Mouse (Mus musculus) gastrocnemius, adult 2 months (tissue): Measurements from ENCODE around the gene Gpr155. TPM values are rescaled to one million over a fixed set of nuclear protein-coding genes. Genes with fewer than 3 reads are reported as not detected.

Source experiments
- DNase-seq: peaks from one replicate; pipeline ENCODE4 v3.0.0; 2022
- H3K27ac ChIP-seq: fragments of 200-600 bp; 2 replicates; pipeline ENCODE4 v1.8.1; 2022; ENCODE audit warnings: mild to moderate bottlenecking
- H3K4me3 ChIP-seq: fragments of 200-600 bp; 2 replicates; pipeline ENCODE4 v1.8.1; 2022; ENCODE audit warnings: mild to moderate bottlenecking, moderate library complexity
- CTCF ChIP-seq: fragments of 200-600 bp; IDR thresholded peaks from 2 replicates; pipeline ENCODE4 v1.8.1; 2022; ENCODE audit warnings: antibody characterized with exemption, mild to moderate bottlenecking, moderate library complexity
- intact Hi-C: fragments of 180-260 bp; cut with DNase I; formaldehyde crosslinking; loops from one replicate; pipeline ENCODE4 v1.15.1; 2025
- long read RNA-seq, 2 experiments: library from polyadenylated mRNA; stranded (forward); transcript quantifications; one replicate each; pipeline ENCODE4 v2.0.0; 2021
- total RNA-seq, 2 experiments: library from RNA; stranded (reverse); gene quantifications; 2 replicates each; pipeline ENCODE4 v1.2.3; 2021

Gpr155 gene
- total RNA-seq, result 10 to 100 TPM; 14.1 to 15.7 TPM
- long read RNA-seq, experiment 1, full-length matches to known transcripts, result 12 of 20 reads
- long read RNA-seq, experiment 1, partial matches to known transcripts, result 2 of 20 reads
- long read RNA-seq, experiment 1, other reads (novel, unspliced or antisense), result 6 of 20 reads
- long read RNA-seq, experiment 2, full-length matches to known transcripts, result 6 of 13 reads
- long read RNA-seq, experiment 2, partial matches to known transcripts, result 3 of 13 reads
- long read RNA-seq, experiment 2, other reads (novel, unspliced or antisense), result 4 of 13 reads

GRCm38 (mm10) chr2:73386356-73387046 is at the start of gene Gpr155:
Gpr155 (minus strand) TSS chr2:73386572.
- intact Hi-C loops, result loop anchor here (2.0 kb wide), 1 partner anchor 74 kb away; the partner anchor contains the start of genes Cir1 and Scrn3
- peak; percentile 100 for DNase-seq
- H3K4me3 ChIP-seq, result peak within 1 kb of the TSS; percentile 98
- TF ChIP-seq CTCF, result no peak
- H3K27ac ChIP-seq, result peak within 1 kb of the TSS; percentile 89

DNA sequence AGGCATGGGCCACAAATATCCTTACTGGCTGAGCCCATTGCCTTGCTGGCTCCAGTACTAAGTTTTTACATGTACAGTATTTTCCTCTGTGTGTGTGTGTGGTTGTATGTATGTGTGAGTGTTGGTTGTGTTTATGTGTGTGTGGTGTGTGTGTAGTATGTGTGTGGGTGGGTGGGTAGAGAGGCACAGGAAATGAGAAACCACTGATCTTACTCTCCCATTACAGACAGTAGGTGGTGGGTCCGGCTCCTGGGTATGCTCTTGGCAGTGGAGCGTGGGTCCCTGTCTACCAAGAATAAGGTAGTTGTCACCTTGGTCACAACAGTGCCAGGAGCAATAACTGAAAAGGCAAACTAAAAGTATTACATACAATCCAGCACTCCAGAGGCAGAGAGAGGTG is 49.5 kb upstream of the Gpr155 start:
- DNase-seq, result no peak
- Histone ChIP-seq H3K27ac (no peak overlapping the region), H3K4me3 (no peak overlapping the region)
- intact Hi-C loops, result no loop called here
- no peak for TF ChIP-seq CTCF

GRCm38 (mm10) chr2:73431959-73432396 is 45.6 kb upstream of the Gpr155 start:
- Histone ChIP-seq H3K27ac (peak overlapping the region; percentile 31; the same call in 1 of the 2 replicates), H3K4me3 (no peak overlapping the region)
- intact Hi-C loops, result no loop called here
- peak; percentile 56 for DNase-seq
- TF ChIP-seq CTCF, result no peak

DNA sequence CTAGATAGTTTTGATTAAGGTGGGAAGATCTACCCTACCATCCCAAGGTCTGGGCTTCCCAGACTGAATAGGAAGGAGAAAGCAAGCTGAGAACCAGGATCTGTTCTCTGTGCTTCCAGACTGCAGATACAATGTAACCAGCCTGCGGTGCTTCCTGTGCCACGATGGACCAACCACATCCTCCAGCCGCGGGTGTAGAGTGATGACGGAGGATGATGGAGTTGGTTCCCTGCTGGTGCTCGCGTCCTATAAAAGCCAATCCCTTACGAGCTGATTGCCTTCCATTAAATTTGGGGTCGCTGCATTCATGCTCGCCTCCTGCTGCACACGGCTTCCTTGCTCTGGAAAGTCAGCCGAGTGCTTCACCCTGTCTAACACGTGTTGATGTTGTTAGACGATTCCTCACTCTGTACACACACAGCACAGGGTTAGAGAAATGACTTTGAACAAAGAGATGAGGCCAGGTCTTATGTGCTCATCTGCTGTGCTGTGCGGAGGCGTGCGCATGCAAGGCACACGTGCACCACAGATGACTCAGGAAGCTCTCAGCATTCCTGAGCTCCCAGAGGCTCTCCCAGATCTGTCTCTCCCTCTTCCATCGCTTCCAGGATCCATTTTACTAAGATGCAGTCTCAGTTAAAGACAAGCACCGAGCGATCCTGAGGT is 42.6 kb upstream of the Gpr155 start:
- Histone ChIP-seq H3K4me3 (no peak overlapping the region), H3K27ac (peak overlapping the region; percentile 53)
- intact Hi-C loops, result no loop called here
- no peak for TF ChIP-seq CTCF
- DNase-seq, result peak; percentile 60

DNA sequence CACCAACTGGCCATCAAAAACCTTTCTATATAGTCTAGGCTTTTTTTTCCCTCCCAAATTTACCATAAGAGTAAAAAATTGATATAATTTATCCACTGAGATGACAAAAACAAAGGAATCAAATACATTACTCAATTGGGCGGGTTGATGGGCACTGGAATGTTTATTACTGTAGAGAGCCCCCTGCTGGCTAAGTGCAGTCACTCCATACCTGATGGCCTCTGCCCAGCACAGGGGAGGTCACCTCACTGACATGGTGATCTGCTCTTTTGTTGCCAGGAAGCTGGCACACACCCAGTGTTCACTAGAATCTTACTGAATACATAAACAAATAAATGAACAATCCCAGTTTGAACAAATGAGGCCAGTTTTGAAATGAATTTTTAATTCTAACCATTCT is 40.9 kb upstream of the Gpr155 start:
- no peak for DNase-seq
- intact Hi-C loops, result no loop called here
- Histone ChIP-seq H3K27ac (no peak overlapping the region), H3K4me3 (no peak overlapping the region)
- TF ChIP-seq CTCF, result peak; percentile 71

- no peak for DNase-seq
- TF ChIP-seq CTCF, result no peak
- Histone ChIP-seq H3K4me3 (no peak overlapping the region), H3K27ac (no peak overlapping the region)
- intact Hi-C loops, result no loop called here
Measured at GRCm38 (mm10) chr2:73425822-73426221, 39.5 kb upstream of the Gpr155 start.

DNA sequence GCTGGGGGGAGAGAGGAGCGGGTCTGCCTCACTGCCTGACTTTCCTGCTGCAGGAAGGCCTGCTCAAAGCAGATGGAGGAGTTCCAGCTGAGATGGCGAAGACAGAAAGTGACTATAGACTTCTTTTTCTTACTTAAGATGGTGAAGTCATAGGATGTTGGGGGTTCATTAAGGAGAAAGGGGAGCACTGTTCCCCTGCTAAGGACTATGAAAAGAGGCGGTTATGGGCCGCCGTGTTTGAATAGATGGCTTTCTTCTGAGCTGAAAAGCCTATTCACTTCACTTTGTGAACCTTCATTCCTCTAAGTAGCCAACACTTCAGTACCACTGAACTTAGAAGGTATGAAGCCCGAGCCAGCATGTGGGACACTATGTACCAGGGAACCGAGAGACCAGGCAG is 33.4 kb upstream of the Gpr155 start:
- TF ChIP-seq CTCF, result no peak
- no peak for DNase-seq
- intact Hi-C loops, result no loop called here
- no peak overlapping the region for H3K4me3 ChIP-seq
- no peak overlapping the region for H3K27ac ChIP-seq

GRCm38 (mm10) chr2:73419285-73419684 is 32.9 kb upstream of the Gpr155 start:
- TF ChIP-seq CTCF, result peak; percentile 64
- Histone ChIP-seq H3K27ac (no peak overlapping the region), H3K4me3 (no peak overlapping the region)
- peak; percentile 64 for DNase-seq
- intact Hi-C loops, result no loop called here

GRCm38 (mm10) chr2:73415892-73416291 is 29.5 kb upstream of the Gpr155 start:
- Histone ChIP-seq H3K27ac (no peak overlapping the region), H3K4me3 (no peak overlapping the region)
- DNase-seq, result no peak
- no peak for TF ChIP-seq CTCF
- intact Hi-C loops, result no loop called here

DNA sequence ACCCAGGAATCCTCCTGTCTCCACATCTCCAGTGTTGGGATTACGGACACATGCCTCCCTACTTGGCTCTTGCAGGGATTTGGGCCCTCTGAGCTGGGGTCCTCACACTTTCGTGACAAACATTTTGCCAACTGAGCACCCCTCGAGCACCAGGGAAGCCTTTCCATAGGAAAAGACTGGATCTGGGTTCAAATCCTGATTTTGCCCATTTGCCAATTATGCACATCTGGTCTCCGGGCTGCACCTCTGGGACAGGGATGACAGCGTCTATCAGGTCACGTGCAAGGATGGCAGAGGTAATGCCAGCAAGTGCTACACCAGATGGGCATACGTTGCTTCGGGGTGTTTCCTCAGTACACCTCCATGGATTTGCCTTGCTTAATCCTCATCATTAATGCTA is 23.7 kb upstream of the Gpr155 start:
- Histone ChIP-seq H3K4me3 (no peak overlapping the region), H3K27ac (no peak overlapping the region)
- intact Hi-C loops, result no loop called here
- no peak for TF ChIP-seq CTCF
- DNase-seq, result no peak

GRCm38 (mm10) chr2:73407662-73408061 is 21.3 kb upstream of the Gpr155 start:
- intact Hi-C loops, result no loop called here

GRCm38 (mm10) chr2:73406336-73406915 is 20.1 kb upstream of the Gpr155 start:
- no peak for DNase-seq
- intact Hi-C loops, result no loop called here
- TF ChIP-seq CTCF, result no peak
- Histone ChIP-seq H3K27ac (no peak overlapping the region), H3K4me3 (no peak overlapping the region)

More at GRCm38 (mm10) chr2:73407662-73408061, 21.3 kb upstream of the Gpr155 start:
- DNase-seq, result no peak
- H3K27ac ChIP-seq, result no peak overlapping the region
- TF ChIP-seq CTCF, result no peak
- no peak overlapping the region for H3K4me3 ChIP-seq

- no peak overlapping the region for H3K27ac ChIP-seq
- no peak for TF ChIP-seq CTCF
- DNase-seq, result no peak
- intact Hi-C loops, result no loop called here
- no peak overlapping the region for H3K4me3 ChIP-seq
Measured at GRCm38 (mm10) chr2:73404980-73405379, 18.6 kb upstream of the Gpr155 start.
